Mouse (Mus musculus): ENCODE results near the gene Pigp. TPM values are rescaled to one million over a fixed set of nuclear protein-coding genes. Genes with fewer than 3 reads are reported as not detected.

The Pigp gene
- polyA plus RNA-seq (2014; fragmentation: Illumina TruSeq; extraction: RNeasy Lipid Tissue Mini Kit (QIAGEN cat#74804); ENCODE audit: low read depth, low replicate concordance), result 536 TPM

DNA sequence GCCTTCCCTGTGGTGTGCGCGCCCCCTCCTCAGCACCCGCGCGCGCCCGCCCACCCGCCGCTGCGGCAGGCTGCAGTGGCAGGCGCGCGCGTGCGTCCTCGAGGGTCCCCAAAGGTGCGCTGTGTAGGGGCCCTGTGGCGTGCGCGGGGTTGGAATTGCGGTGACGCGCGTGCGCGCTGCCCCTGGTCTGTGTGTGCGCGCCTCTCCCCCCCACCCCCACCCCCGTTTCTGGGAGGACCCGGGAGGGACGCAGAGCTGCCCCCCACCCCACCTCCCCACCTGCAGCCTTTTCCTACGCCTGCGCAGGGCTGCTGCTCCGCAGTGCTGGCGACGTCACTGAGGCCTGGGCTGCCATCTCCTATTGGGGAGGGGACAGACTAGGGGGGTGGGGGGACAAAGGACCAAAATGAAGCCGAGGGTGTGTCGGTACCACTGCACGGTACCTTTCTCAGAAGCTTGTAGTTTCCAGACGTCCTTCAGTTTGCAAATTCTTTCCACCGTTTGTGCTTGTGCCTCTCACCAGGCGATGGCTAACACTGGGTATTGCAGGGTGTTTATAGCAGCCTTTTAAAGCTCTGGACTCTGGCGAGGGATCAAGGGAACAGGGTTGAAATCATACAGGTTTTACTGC is at the start of gene Pigp:
Gene Pigp (minus strand): TSS at position 542 of the 631 bp plus-strand sequence.

DNA sequence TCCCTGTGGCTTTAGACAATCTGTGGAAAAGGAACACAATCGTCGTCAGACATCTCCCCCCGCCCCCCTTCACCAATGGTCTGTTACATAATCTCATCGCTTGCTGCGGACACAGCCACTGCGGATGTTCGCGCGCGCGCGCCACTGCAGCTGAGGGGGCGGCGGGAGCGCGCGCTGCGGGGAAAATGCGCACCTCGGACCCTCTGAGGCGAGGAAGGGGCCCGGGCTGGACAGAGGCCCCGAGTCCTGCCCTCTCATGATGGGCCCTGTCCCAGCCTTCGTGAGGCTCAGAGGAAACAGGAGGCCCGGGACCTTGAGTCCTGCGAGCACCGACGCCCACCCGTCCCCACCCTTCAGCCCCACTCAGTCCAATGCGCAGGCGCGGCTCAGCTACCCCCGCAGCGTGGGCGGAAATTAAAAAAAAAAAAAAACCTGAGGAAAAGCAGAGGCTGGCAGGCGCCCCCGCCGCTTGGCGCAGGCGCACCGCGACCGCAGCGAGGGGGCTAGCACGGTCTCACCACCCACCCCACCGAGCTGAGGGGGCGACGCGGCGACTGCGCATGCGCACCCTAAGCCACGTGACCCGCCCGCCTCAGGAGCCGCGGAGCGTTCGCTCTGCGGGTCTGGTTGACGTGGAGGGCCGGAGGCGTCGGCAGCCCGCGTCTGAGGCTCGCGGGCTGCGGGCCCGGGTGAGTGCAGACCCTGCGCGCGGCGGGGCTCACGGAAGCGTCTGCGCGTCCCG is 1.3 kb downstream of the Pigp start, which contains the start of gene Ttc3:
Gene Ttc3 (plus strand): TSS at position 446 of the 742 bp plus-strand sequence.

DNA sequence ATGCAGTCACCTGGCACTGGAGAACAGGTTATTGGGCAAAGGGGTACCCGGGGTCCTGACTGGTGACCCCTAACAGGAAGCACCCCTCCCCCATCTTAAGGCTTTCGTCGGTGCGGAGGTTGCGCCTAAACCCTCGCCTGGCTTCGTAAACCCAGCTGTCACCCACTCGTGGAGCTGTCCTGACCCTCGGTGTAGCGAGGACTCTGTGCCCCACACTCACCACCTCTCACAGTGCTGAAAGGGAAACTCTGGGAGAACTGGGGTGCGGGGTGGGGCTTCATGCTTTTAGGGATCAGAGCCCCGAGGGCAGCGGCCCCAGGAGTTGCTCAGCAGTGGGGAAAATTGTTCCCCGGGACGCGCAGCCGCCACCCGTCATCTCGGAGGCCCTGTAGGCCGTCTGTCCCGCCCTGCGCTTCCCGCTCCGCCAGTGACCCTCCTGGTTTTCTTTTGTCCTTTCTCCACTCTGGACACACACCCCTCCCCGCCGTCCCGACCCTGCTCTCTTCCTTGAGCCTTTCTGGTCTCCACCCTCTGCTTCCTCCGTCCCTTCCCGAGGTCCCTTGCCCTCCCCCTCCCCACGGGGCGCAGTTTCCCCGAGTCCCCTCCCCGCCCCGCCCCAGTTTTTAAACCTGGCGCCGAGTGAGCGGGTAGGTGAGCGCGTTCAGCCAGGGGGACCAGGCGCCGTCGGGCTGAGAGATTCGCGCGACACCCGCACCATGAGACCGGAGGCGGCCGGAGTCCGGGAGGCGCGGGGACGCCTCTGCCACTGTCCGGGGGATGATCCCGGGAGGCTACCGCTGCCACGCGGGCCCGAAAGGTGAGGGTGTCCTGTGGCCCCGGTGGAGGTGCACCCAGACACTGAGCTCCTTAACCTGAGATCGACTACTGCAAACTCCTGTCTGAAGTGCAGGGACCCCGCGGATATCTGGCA is 43.6 kb downstream of the Pigp start, which contains the start of gene Ripply3:
Gene Ripply3 (plus strand): TSS at position 640 of the 931 bp plus-strand sequence.

DNA sequence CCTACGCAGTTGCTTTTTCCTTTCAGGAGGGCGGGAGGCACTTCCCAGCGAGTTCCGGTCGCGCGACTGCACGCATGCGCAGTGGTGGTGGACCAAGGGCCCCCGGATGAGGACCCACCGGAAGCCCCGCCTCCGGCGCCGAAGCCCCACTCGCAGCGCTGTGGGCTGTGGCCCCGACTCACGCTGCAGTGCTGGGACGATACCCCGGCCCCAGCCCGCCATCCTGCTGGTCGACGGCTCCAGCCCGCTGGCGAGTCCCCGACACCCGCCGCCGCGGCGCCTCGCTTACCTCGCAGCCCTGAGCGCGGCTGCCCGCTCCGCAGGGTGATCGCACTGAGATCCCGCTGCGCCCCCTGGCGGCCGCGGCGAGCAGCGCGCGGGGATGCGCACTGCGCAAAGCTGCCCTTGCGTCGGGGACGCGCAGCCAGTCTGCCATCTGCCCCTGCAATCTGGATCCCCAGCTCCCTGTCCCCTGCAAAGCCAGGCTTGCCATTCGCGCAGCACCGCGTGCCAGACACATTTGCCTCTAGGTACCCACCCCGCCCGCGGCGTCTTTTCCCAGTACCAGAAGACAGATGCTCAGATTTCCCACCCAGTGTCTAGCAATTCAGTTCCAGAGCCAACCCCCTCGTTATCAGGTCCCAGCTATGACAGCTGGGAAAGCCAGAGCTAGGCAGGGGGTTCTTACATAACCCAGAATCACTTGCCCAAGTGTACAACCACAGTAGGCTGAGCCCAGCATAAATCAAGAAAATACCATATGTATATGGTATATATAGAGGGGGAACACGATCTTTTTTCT is 58.2 kb downstream of the Pigp start, which contains the start of gene Hlcs:
Gene Hlcs (minus strand): TSS at position 343 of the 802 bp plus-strand sequence.

Other genes starting within 250 kb of the Pigp start
- 11.2 TPM for gene Hlcs, start 58.3 kb downstream of the Pigp start, polyA plus RNA-seq (2014; fragmentation: Illumina TruSeq; extraction: RNeasy Lipid Tissue Mini Kit (QIAGEN cat#74804); ENCODE audit: low read depth, low replicate concordance)
- gene Ripply3, start 43.4 kb downstream of the Pigp start, polyA plus RNA-seq (2014; fragmentation: Illumina TruSeq; extraction: RNeasy Lipid Tissue Mini Kit (QIAGEN cat#74804); ENCODE audit: low read depth, low replicate concordance), result 12.0 TPM
- gene Ttc3, start 1.2 kb downstream of the Pigp start, polyA plus RNA-seq (2014; fragmentation: Illumina TruSeq; extraction: RNeasy Lipid Tissue Mini Kit (QIAGEN cat#74804); ENCODE audit: low read depth, low replicate concordance), result 294 TPM
- gene Vps26c, start 155.0 kb upstream of the Pigp start, polyA plus RNA-seq (2014; fragmentation: Illumina TruSeq; extraction: RNeasy Lipid Tissue Mini Kit (QIAGEN cat#74804); ENCODE audit: low read depth, low replicate concordance), result 25.3 TPM
- 56.4 TPM for gene Dyrk1a, start 198.2 kb upstream of the Pigp start, polyA plus RNA-seq (2014; fragmentation: Illumina TruSeq; extraction: RNeasy Lipid Tissue Mini Kit (QIAGEN cat#74804); ENCODE audit: low read depth, low replicate concordance)